Mouse (Mus musculus): ENCODE data around the gene Slk. TPM values are rescaled to one million over a fixed set of nuclear protein-coding genes. Genes with fewer than 3 reads are reported as not detected.
A peak's percentile ranks its signal among the peaks of the same experiment; 100 is the strongest.

Slk gene
- total RNA-seq, 2 experiments from 2014 or later: 51.3 to 55.7 TPM

- intact Hi-C loops (cut with DNase I): loop anchor here (1.0 to 5.0 kb wide), 4 partner anchors 74 to 273 kb away; no protein-coding TSS in a partner anchor
- DNase-seq (ENCODE audit: extremely low spot score in 1 of 2, low spot score in 2 of 2): peak; percentile 50 to 53
- no peak overlapping the region for H3K4me3 ChIP-seq
- TF ChIP-seq CTCF (IDR thresholded peaks at IDR 0.05): peak; percentile 78
- no peak overlapping the region for H3K27ac ChIP-seq
Observed at GRCm38 (mm10) chr19:47658914-47659535, 79.5 kb downstream of the Slk start.

GRCm38 (mm10) chr19:47659765-47660408, 80.4 kb downstream of the Slk start:
- H3K27ac ChIP-seq: no peak overlapping the region
- no peak for DNase-seq (ENCODE audit: extremely low spot score in 1 of 2, low spot score in 2 of 2)
- no peak for TF ChIP-seq CTCF (IDR thresholded peaks at IDR 0.05)
- intact Hi-C loops (cut with DNase I): loop anchor here (1.0 to 5.0 kb wide), 4 partner anchors 73 to 272 kb away; no protein-coding TSS in a partner anchor
- no peak overlapping the region for H3K4me3 ChIP-seq

DNA sequence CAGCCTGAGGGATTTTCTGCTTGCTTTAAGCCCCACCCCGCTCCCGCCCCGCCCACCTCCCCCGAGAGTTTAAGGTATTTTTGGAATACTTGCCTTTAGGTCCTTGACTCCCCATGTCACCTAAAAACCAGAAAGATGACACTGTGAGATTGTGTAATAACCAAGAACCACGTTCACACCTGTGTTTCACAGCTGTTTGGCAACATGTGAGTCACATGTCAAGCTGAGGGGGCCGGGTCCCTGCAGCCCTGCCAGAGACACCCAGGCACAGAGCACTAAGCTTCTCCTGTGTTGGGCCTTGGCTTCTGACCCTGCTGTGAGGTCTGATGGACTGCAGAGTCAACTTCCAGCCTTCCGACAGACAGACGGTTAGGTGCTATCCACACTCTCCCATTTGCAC, 88.1 kb downstream of the Slk start:
- H3K27ac ChIP-seq: no peak overlapping the region
- no peak for TF ChIP-seq CTCF (IDR thresholded peaks at IDR 0.05)
- intact Hi-C loops (cut with DNase I): no loop called here
- no peak for DNase-seq (ENCODE audit: extremely low spot score in 1 of 2, low spot score in 2 of 2)
- H3K4me3 ChIP-seq: no peak overlapping the region

GRCm38 (mm10) chr19:47668399-47668798, 88.9 kb downstream of the Slk start:
- TF ChIP-seq CTCF (IDR thresholded peaks at IDR 0.05): no peak
- intact Hi-C loops (cut with DNase I): no loop called here
- DNase-seq (ENCODE audit: extremely low spot score in 1 of 2, low spot score in 2 of 2): no peak
- Histone ChIP-seq H3K4me3 (no peak overlapping the region), H3K27ac (no peak overlapping the region)

DNA sequence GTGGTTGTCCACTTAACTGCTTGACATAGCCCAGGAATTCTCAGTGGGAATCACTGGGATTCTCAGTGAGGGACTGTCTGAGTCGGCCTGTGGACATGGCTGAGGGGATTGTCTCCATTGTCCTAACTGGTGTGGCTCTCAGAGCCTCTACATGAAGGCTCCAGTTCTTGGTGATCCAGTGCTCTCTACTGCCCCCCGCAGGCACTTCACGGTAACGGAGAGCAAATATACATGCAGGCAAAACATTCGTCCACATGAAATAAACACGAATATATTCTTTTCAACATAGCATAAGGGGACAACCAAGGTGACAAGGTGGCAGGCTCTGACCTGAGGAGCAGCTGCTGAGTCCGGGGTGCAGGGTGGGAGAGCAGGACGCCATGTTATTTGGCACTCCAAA, 94.9 kb downstream of the Slk start:
- Histone ChIP-seq H3K27ac (no peak overlapping the region), H3K4me3 (no peak overlapping the region)
- TF ChIP-seq CTCF (IDR thresholded peaks at IDR 0.05): peak; percentile 60
- DNase-seq (ENCODE audit: extremely low spot score in 1 of 2, low spot score in 2 of 2): no peak
- intact Hi-C loops (cut with DNase I): no loop called here

DNA sequence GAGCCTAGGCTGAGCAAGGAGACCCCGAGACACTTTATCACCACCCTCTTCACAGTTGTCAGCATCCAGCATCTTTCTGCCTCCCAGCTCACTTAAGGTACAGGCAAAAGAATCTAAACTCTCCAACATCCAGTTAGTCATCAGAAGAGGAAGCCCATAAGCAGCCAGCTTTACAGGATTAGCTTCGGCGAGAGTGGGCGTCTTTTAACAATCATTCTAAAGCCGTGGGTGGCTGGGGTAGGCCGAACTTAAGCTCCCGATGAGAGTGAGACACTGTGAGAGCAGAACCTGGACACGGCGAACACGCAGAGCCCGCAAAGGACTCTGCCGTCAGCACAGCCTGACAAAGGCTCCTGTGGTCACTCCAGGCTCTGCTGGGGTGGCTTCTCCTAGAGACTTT, 99.2 kb downstream of the Slk start:
- intact Hi-C loops (cut with DNase I): loop anchor here (2.0 kb wide), 1 partner anchor 52 kb away; the partner anchor contains the start of gene Sfr1
- TF ChIP-seq CTCF (IDR thresholded peaks at IDR 0.05): no peak
- no peak overlapping the region for H3K4me3 ChIP-seq
- DNase-seq (ENCODE audit: extremely low spot score in 1 of 2, low spot score in 2 of 2): peak; percentile 50 to 55
- H3K27ac ChIP-seq: no peak overlapping the region

- Histone ChIP-seq H3K27ac (no peak overlapping the region), H3K4me3 (no peak overlapping the region)
- TF ChIP-seq CTCF (IDR thresholded peaks at IDR 0.05): no peak
- no peak for DNase-seq (ENCODE audit: extremely low spot score in 1 of 2, low spot score in 2 of 2)
- intact Hi-C loops (cut with DNase I): no loop called here
Observed at GRCm38 (mm10) chr19:47689592-47689991, 110.1 kb downstream of the Slk start.

GRCm38 (mm10) chr19:47691994-47692393, 112.5 kb downstream of the Slk start, which contains the start of gene Col17a1:
TSS of gene Col17a1 (minus strand) at chr19:47692094.
- Histone ChIP-seq H3K27ac (no peak within 1 kb of the TSS), H3K4me3 (no peak within 1 kb of the TSS)
- no peak for DNase-seq (ENCODE audit: extremely low spot score in 1 of 2, low spot score in 2 of 2)
- TF ChIP-seq CTCF (IDR thresholded peaks at IDR 0.05): no peak
- intact Hi-C loops (cut with DNase I): no loop called here

Other genes with a start within 250 kb of the Slk start
- 10 to 100 TPM; 30.2 to 36.8 TPM for gene Sh3pxd2a, start 115.3 kb upstream of the Slk start, total RNA-seq (2021)
- gene Stn1, start 42.2 kb upstream of the Slk start, total RNA-seq (2021): 10 to 100 TPM; 23.0 to 27.5 TPM
- gene Col17a1, start 112.4 kb downstream of the Slk start, total RNA-seq (2021): under 1 TPM; 0.20 to 0.35 TPM
- gene Sfr1, start 152.0 kb downstream of the Slk start, total RNA-seq (2021): 10 to 100 TPM; 87.4 to 88.6 TPM